Mouse (Mus musculus) cerebellum, adult 11 months (tissue): ENCODE results near the gene Gm14781.
"Not testable (repeated sequence)": the region's sequence is repeated elsewhere in the genome, so short reads cannot be mapped to it uniquely, and the experiment has no call there.

Source experiments
- DNase-seq: peaks from one replicate; pipeline ENCODE4 v3.0.0; 2022

Gene Gm14781

GRCm38 (mm10) chrX:91631894-91632293 lies at the start of gene Gm14781:
TSS of gene Gm14781 (plus strand) at chrX:91632194.
- DNase-seq, result not testable (repeated sequence)

GRCm38 (mm10) chrX:91654964-91655575 lies 23.1 kb downstream of the Gm14781 start:
- DNase-seq, result not testable (repeated sequence)
